Mouse (Mus musculus) testis, adult 2 months (tissue): ENCODE data around the gene Golga4.

Experiments used
- CTCF ChIP-seq: fragments of 200-500 bp; IDR thresholded peaks from 2 replicates; pipeline ENCODE4 v1.5.1; 2012; ENCODE audit warnings: low read depth, mild to moderate bottlenecking, inconsistent platforms, low read length, moderate library complexity; ENCODE audit not compliant: control insufficient read depth, insufficient read depth, insufficient replicate concordance
- POLR2A ChIP-seq: fragments of 200-500 bp; IDR thresholded peaks from 2 replicates; pipeline ENCODE4 v1.6.1; 2012; ENCODE audit warnings: low read depth, mild to moderate bottlenecking, inconsistent platforms, low read length, moderate library complexity; ENCODE audit not compliant: control insufficient read depth

- TF ChIP-seq POLR2A (no peak), CTCF (no peak)
These were observed 57.3 kb downstream of the Golga4 start for GRCm38 (mm10) chr9:118563356-118563755.
